Mouse (Mus musculus) hindbrain, postnatal 0 days (tissue): ENCODE data around the gene Alox5ap. TPM values are rescaled to one million over a fixed set of nuclear protein-coding genes. Genes with fewer than 3 reads are reported as not detected.

ENCODE experiments used
- ATAC-seq: fragments of 200-750 bp; cut with Nextera tagmentation; 2 replicates; pipeline ENCODE4 v1.8.0; 2017; ENCODE audit warnings: mild to moderate bottlenecking, moderate TSS enrichment, moderate library complexity
- DNase-seq: peaks from one replicate; pipeline ENCODE4 v3.0.0-alpha.2; 2015; ENCODE audit warnings: low spot score
- H3K27ac ChIP-seq: fragments of 300-500 bp; sonication (generic); 2 replicates; pipeline ENCODE4 v1.5.1; 2014; ENCODE audit warnings: mild to moderate bottlenecking
- H3K27me3 ChIP-seq: fragments of 300-500 bp; sonication (generic); 2 replicates; pipeline ENCODE4 v1.6.1; 2014; ENCODE audit warnings: low read length, mixed read lengths; ENCODE audit not compliant: insufficient read depth
- H3K36me3 ChIP-seq: fragments of 300-500 bp; sonication (generic); 2 replicates; pipeline ENCODE4 v1.6.1; 2014; ENCODE audit warnings: low read length, mixed read lengths; ENCODE audit not compliant: insufficient read depth
- H3K4me1 ChIP-seq: fragments of 300-500 bp; sonication (generic); 2 replicates; pipeline ENCODE4 v1.6.1; 2014; ENCODE audit warnings: antibody characterized with exemption, low read length, mixed read lengths; ENCODE audit not compliant: insufficient read depth
- H3K4me2 ChIP-seq: fragments of 300-500 bp; sonication (generic); 2 replicates; pipeline ENCODE4 v1.6.1; 2014; ENCODE audit warnings: low read depth, mild to moderate bottlenecking, low read length, moderate library complexity, mixed read lengths
- H3K4me3 ChIP-seq: fragments of 300-500 bp; sonication (generic); 2 replicates; pipeline ENCODE4 v1.5.1; 2014; ENCODE audit warnings: low read length
- H3K9ac ChIP-seq: fragments of 300-500 bp; sonication (generic); replicated peaks from 2 replicates; pipeline ENCODE4 v1.6.1; 2014; ENCODE audit warnings: mild to moderate bottlenecking, low read length, moderate library complexity, mixed read lengths
- H3K9me3 ChIP-seq: fragments of 300-500 bp; sonication (generic); 2 replicates; pipeline ENCODE4 v1.6.1; 2016; ENCODE audit warnings: low read length, mixed read lengths
- CTCF ChIP-seq: IDR thresholded peaks from 2 replicates; pipeline ENCODE4 v1.5.1; 2016; ENCODE audit warnings: antibody characterized with exemption, control low read depth, low read depth
- WGBS: fragments of 180-500 bp; shearing (Covaris S2); extraction: QIAGEN DNeasy Blood & Tissue Kit; methylation state at CpG from one replicate; pipeline ENCODE4 v1.1.7; 2014; 5-methylcytosine and 5-hydroxymethylcytosine counted together
- polyA plus RNA-seq: library from polyadenylated mRNA; unstranded; fragments of >200 nt; fragmentation: Nextera tagmentation; extraction: Ambion mirVana; gene quantifications from 2 replicates; pipeline ENCODE4 v1.2.1, GENCODE M21; 2015
- total RNA-seq: library from RNA; depleted of rRNA; stranded (reverse); fragments of >200 nt; gene quantifications from 2 replicates; pipeline ENCODE4 v1.2.3, GENCODE M21; 2014; rRNA removed

Gene Alox5ap
- total RNA-seq, result 5.7 and 6.6 TPM in 2 replicates
- 10.7 and 14.4 TPM in 2 replicates for polyA plus RNA-seq

DNA sequence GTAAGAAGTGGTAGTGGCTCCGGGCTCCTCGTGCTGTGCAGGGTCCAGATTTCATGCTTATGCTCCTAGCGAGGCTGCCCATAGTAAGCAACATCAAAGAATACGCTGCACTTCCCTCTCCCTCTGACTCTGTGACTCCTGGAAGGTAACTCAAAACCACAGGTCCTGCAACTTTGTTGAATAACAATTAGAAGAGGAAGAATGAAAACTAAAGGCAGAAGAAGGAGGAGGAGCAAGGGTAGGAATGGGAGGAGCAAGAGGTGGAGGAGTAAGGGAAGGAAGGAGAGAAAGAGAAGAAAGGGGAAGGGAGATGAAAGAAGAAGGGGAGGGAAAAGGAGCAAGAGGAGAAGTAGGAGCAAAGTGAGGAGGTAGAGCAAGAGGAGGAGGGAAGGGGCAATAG lies at the start of gene Alox5ap:
Gene Alox5ap (plus strand): TSS at position 363 of the 400 bp plus-strand sequence.
- Histone ChIP-seq H3K36me3 (no peaks in the 10 kb centered on the region), H3K4me2 (no peak within 1 kb of the TSS), H3K9ac (no peak within 1 kb of the TSS), H3K4me3 (no peak within 1 kb of the TSS), H3K27ac (no peak within 1 kb of the TSS), H3K4me1 (no peaks in the 10 kb centered on the region), H3K9me3 (no peaks in the 10 kb centered on the region), H3K27me3 (no peaks in the 10 kb centered on the region)
- 53% methylated on average over 4 of the region's 4 CpGs for WGBS
- TF ChIP-seq CTCF, result no peak
- ATAC-seq (no peak), DNase-seq (no peak)

DNA sequence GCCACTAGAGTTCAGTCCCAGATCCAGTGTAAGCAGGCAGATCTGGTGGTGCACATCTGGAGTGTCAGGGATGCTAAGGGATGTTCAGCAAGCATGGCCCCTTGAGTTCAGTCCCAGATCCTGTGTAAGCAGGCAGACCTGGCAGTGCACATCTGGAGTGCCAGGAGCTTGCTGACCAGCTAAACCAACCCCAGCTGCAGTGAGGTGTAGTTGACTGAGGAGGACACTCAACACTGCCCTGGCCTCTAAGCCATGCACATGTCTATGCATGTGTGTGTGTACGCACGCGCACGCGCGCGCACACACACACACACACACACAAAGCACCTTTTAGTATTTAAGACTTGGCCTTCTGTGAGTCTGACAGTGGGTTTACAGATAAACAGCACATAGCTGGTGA lies 49.0 kb upstream of the Alox5ap start:
- Histone ChIP-seq H3K9ac (no peak overlapping the region), H3K4me1 (no peaks in the 10 kb centered on the region), H3K27ac (no peak overlapping the region), H3K27me3 (no peaks in the 10 kb centered on the region), H3K4me3 (no peak overlapping the region), H3K36me3 (peaks cover 44% of the 10 kb centered on the region), H3K4me2 (no peak overlapping the region), H3K9me3 (no peaks in the 10 kb centered on the region)
- DNase-seq (no peak), ATAC-seq (no peak)
- no peak for TF ChIP-seq CTCF
- 98% methylated on average over 7 of the region's 7 CpGs for WGBS

DNA sequence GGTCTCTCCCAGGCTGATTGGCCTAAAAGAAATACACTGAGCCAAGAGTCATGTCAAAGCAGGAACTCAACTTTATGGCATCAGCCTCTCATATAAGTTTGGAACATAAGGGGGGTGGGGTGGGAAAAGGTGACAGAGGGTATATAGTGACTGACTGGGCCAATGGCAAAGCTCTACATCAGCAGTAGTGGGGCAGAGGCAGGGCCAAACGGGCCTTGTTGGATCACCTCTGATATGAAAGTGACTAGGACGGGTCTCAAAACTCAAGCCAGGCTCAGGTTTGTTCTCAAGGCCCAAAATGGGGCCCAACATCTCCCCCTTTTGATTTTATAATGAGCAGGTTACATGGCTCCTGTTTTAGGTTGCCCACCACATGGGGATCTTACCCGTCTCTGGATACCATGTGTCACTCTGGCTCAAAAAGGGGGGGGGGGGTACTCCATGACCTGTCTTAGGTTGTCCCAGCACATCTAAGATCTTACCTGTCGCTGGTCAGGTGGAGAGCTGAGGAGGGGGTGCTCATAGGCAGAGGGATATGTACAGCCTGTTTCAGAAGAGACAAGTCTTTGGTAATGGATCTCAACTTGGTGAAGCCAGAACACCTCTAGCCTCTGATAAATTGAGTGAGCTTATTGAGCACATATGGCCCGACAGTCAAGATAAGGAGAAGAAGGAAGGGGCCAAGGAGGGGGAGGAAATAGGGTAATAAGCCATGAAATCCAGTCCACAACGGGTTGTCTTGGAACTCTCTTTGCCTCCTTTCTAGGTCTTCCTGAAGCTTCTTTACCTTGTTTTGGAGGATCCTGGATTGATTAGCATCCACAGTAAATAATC lies 46.8 kb upstream of the Alox5ap start:
- no peaks in the 10 kb centered on the region for H3K27me3 ChIP-seq
- ATAC-seq, result no peak
- no peak overlapping the region for H3K4me3 ChIP-seq
- DNase-seq, result no peak
- no peak overlapping the region for H3K27ac ChIP-seq
- H3K36me3 ChIP-seq, result peaks cover 33% of the 10 kb centered on the region
- TF ChIP-seq CTCF, result no peak
- no peak overlapping the region for H3K4me2 ChIP-seq
- no peaks in the 10 kb centered on the region for H3K9me3 ChIP-seq
- WGBS, result 95% methylated on average over 6 of the region's 6 CpGs
- H3K4me1 ChIP-seq, result no peaks in the 10 kb centered on the region
- no peak overlapping the region for H3K9ac ChIP-seq

DNA sequence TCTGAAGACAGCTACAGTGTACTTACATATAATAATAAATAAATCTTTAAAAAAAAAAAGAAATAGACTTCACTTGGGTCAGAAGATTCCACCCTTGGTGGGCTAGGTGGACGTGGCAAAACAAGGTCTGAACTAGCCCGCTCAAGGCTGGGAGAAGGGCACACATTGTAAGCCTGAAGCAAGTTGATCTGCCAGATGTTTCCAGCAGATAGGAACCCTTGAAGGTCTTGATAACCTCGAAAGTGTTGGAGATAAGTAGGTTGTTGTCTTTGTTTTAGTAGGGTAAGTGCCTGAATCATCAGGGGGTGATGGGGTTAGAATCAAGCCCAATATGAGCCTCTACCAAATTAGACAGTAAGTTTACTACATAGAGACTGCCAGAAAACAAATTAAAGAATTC lies 45.1 kb upstream of the Alox5ap start:
- Histone ChIP-seq H3K9ac (no peak overlapping the region), H3K4me3 (no peak overlapping the region), H3K4me1 (no peaks in the 10 kb centered on the region), H3K36me3 (peaks cover 15% of the 10 kb centered on the region), H3K9me3 (no peaks in the 10 kb centered on the region), H3K4me2 (no peak overlapping the region), H3K27ac (no peak overlapping the region), H3K27me3 (no peaks in the 10 kb centered on the region)
- no peak for DNase-seq
- no peak for ATAC-seq
- 88% methylated on average over 3 of the region's 3 CpGs for WGBS
- TF ChIP-seq CTCF, result no peak

DNA sequence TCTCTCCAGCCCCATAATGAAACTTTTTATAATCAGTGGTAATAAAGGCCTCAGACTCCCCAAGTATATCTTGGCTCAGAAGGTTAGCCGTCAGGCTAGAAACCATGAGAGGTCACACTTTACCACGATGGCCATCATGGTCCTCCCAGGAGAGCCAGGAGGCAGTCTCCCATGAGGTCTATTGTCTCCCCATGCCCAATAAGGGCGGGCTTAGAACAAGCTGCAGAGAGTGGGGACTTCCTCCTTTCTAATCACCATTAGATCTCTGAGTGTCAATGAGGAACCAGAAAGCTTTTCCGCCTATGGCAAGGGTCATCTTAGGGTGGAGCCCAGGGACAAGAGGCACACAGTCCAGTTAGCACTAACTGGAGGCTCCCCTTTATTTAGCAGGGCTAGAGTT lies 43.2 kb upstream of the Alox5ap start:
- DNase-seq, result no peak
- ATAC-seq, result no peak

DNA sequence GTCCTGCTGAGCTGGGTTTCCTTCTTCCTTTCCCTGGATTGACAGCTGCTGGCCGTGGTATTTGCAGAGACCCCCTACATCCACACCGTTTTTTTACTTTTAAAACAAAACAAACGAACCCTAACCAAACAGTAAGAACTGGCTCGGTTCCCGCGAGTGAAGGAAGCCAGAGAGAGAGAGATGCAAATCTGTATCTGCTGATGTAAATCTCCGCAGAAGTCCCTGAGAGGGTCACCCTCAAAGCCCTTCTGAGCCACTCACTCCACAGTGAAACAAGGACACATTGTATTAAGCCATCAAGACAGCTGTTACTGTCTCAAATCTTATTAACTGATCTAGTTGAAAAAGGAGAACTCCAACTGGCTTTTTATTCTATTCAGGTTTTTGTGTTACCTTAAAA lies 39.9 kb upstream of the Alox5ap start:
- H3K9me3 ChIP-seq, result no peaks in the 10 kb centered on the region
- DNase-seq (peak; percentile 13), ATAC-seq (no peak)
- 12% methylated on average over 7 of the region's 7 CpGs for WGBS
- H3K4me1 ChIP-seq, result no peaks in the 10 kb centered on the region
- TF ChIP-seq CTCF, result no peak
- H3K27ac ChIP-seq, result no peak overlapping the region
- H3K27me3 ChIP-seq, result no peaks in the 10 kb centered on the region
- H3K4me3 ChIP-seq, result no peak overlapping the region
- H3K36me3 ChIP-seq, result no peaks in the 10 kb centered on the region
- H3K9ac ChIP-seq, result no peak overlapping the region
- H3K4me2 ChIP-seq, result 0 out of 2 replicates have a peak overlapping the region, but pooled peaks have one; percentile 1

More for the DNA sequence above, 43.2 kb upstream of the Alox5ap start:
- WGBS, result 92% methylated on average over 4 of the region's 4 CpGs
- H3K27ac ChIP-seq, result no peak overlapping the region
- H3K27me3 ChIP-seq, result no peaks in the 10 kb centered on the region
- H3K4me3 ChIP-seq, result no peak overlapping the region
- no peaks in the 10 kb centered on the region for H3K4me1 ChIP-seq
- no peak for TF ChIP-seq CTCF
- no peaks in the 10 kb centered on the region for H3K9me3 ChIP-seq
- no peak overlapping the region for H3K9ac ChIP-seq
- no peaks in the 10 kb centered on the region for H3K36me3 ChIP-seq
- H3K4me2 ChIP-seq, result no peak overlapping the region
